Mouse (Mus musculus) kidney, adult 11 months (tissue): ENCODE data around the gene A930018P22Rik.
A peak's percentile ranks its signal among the peaks of the same experiment; 100 is the strongest.

Source experiments
- DNase-seq: peaks from one replicate; pipeline ENCODE4 v3.0.0; 2022

Gene A930018P22Rik

DNA sequence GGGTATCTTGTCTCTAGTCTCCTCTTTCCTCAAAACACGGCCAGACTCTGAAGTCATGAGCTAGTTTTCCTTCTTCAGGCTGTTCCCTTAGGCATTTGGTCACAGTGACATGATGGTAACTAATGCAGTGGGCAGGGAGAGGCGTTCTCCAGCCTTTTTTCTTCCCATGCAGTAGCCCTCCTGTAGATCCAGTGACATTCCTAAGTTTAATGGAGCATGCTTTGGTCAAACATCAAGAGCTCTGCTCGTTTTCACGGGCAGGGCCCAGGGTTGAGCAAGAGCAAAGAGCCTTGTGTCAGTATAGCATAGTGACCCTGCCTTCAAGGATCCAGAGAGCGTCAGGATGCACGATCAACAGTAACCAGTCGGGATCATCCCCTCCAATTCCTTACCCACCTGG, 40.8 kb downstream of the A930018P22Rik start:
- peak; percentile 33 for DNase-seq

DNA sequence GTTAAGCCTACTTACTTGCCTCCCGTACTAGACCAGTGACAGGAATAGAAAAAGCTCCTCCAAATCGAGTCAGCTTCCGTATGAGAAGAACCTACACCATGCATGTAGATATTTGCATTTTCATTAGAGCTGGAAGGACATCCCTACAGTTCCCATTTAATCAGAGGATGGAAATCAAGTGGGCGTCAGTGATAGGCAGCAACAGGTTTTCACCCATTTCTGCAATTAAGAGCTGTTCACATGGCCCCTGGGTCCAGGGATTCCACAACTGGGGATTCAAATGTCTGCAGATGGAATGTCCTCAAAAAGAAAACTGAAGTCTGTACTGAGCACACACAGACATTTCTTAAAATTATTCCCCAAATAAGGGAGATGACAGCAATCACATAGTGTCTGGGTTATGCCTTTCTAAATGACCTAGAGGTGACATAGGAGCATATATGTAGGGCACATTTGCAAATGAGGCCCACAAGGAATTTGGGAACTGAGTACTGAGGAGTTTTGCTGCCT, 41.5 kb downstream of the A930018P22Rik start:
- DNase-seq = no peak

DNA sequence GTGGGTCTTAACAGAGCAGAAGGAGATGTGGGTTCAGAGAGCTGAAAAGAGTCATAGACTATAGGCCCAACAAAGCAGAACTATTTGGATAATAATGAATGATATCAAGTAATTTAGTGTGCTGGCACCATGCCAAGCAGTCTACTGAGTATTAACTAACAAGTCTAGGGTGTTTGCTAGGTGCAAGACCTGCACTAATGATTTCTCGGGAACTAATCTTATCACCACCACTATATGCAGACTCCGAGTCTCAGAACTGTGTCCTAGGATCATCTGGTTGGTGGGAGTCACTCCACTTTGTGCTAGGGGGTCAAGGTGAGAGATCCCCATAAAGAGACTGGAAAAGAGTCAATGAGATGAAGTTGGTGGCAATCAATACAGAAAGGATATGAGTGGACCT, 43.1 kb downstream of the A930018P22Rik start:
- DNase-seq = no peak

DNA sequence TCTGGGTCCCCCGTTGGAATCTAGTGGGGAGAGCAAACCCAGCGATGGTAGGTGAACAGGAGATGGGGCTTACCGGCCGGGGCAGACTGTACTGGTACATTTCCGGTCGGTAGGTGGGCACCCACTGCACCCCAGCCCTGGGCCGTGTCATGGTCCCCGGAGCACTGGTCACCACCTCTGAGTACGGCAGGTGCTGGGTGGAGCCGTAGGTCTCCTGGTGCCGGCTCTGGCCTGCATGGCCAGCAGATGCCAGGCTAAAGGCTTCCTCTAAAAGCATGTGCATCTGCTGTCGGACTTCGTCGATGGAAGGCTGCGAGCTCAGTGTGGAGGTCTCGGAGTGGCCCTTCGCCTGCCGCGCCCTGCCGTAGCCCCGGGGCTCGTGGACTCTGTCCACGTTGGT, 45.2 kb downstream of the A930018P22Rik start:
- DNase-seq = no peak

DNA sequence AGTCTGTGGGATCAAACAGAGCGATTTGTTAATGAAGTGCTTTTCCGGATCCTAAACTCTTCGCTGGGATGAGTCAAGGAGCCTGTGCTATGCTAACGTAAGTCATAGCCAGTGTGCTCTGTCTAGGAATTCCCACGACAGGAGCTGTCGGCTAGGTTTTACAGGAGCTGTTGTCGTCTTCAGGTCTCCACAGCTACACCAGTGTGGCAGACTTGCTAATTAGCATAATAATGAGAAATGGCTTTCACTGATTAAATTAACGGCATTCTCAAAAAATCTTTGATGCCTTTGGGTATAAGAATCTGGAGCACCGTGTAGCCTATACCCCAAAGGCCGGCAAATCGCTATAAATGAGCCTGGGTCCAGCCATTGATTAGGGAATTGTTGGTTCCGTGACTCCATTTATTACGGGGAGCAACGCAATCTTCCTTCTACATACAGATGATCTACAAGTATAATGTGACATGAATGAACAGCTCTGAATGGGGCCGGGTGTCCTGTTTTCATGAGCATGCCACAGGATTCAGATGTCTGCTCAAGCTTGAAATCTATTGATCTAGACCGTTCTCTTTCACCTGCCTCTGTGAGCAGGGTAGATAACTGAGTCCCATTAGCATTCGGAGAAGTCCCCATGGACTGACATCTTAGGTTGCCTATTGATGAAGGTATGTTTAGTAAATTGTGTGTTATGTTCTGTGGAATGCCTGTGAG, 45.8 kb downstream of the A930018P22Rik start:
- no peak for DNase-seq

DNA sequence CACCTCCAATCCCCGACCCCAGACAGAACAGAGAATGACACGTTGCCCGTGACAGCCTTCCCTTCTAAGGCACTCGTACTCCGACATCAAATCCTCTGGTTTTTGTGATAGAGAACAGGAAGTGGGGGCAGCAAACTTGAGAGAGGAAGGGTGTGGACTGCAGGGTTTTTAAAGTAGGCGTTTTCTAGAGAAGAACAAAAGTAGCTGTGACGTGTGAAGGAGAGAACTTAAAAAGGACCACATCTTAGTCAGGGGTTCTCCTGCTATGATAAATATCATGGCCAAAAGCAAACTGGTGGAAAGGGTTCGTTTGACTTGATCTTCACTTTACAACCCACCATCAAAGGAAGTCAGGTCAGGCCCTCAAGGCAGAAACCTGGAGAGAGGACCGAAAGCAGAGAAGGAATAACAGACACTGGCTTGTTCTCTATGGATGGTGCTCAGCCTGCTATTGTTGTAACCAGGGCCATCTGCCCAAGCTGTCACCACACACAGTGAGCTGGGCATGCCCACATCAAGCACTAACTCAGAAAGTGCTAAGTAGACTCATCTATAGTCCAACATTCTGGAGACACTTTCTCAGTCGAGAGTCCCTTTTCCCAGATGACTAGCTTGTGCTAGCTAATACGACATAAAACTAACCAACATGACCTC, 50.3 kb downstream of the A930018P22Rik start:
- DNase-seq = no peak

DNA sequence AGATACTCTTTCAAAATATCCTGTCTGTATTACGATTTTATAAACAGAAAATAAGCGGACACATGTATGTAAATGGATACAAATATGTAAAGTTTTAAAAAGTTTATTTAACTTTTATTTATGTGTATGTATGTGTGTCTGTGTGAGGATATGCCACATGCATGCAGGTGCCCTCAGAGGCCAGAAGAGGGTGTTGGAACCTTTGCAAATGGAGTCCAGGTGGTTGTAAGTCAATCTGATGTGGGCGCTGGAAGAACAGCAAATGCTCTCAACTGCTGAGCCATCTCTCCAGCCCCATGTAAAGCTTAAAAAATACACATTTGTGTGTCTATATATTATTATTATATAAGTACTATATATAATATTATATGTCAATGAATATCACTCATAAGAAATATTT, 50.9 kb downstream of the A930018P22Rik start:
- DNase-seq = no peak
